Mouse (Mus musculus): Measurements from ENCODE around the gene Gimap5.

DNA sequence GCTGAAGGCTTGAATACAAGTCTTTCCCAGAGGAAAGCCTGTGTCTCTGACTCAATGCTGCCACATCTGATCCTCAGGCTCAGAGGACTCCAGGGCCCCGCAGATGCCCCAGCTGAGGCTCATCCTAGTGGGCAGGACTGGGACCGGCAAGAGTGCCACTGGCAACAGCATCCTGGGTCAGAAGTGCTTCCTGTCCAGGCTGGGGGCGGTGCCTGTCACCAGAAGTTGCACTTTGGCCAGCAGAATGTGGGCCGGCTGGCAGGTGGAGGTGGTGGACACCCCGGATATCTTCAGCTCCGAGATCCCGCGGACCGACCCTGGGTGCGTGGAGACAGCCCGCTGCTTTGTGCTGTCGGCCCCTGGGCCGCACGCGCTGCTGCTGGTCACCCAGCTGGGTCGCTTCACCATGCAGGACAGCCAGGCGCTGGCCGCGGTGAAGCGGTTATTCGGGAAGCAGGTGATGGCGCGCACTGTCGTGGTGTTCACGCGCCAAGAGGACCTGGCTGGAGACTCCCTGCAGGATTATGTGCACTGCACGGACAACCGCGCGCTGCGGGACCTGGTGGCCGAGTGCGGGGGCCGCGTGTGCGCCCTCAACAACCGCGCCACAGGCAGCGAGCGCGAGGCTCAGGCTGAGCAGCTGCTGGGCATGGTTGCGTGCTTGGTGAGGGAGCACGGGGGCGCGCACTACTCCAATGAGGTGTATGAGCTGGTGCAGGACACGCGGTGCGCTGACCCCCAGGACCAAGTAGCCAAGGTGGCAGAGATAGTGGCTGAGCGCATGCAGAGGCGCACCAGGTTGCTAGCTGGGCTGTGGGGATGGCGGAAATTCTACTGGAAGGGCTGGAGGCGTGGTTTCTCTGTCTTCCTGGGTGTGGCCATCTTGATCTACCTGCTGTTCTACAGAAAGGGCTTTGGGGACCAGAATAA is 3.3 kb upstream of the Gimap5 start:
- TF ChIP-seq POLR2AphosphoS5 (IDR thresholded peaks at IDR 0.05; ENCODE audit: borderline replicate concordance, low read depth, low read length) (no peak), NELFE (IDR thresholded peaks at IDR 0.05; ENCODE audit: low read depth, low read length) (no peak), CHD2 (IDR thresholded peaks at IDR 0.05; ENCODE audit: low read length) (no peak), POLR2AphosphoS2 (IDR thresholded peaks at IDR 0.05; ENCODE audit: low read length) (no peak)

All from MEL (cell line).